Mouse (Mus musculus) forebrain, embryonic 10.5 days (tissue): Measurements from ENCODE around the gene Ptpn5. TPM values are rescaled to one million over a fixed set of nuclear protein-coding genes. Genes with fewer than 3 reads are reported as not detected.

Experiments used
- DNase-seq: peaks from one replicate; pipeline ENCODE4 v3.0.0-alpha.2; 2017; ENCODE audit warnings: low spot score; ENCODE audit errors: extremely low spot score
- H3K27ac ChIP-seq: fragments of 300-500 bp; sonication (generic); 2 replicates; pipeline ENCODE4 v1.5.1; 2016; ENCODE audit warnings: mild to moderate bottlenecking
- H3K27me3 ChIP-seq: fragments of 300-500 bp; sonication (generic); 2 replicates; pipeline ENCODE4 v1.6.1; 2016; ENCODE audit warnings: mild to moderate bottlenecking; ENCODE audit not compliant: poor library complexity, severe bottlenecking
- H3K36me3 ChIP-seq: fragments of 300-500 bp; sonication (generic); replicated peaks from 2 replicates; pipeline ENCODE4 v1.6.1; 2016; ENCODE audit warnings: mild to moderate bottlenecking, moderate library complexity
- H3K4me1 ChIP-seq: fragments of 300-500 bp; sonication (generic); 2 replicates; pipeline ENCODE4 v1.6.1; 2016
- H3K4me3 ChIP-seq: fragments of 300-500 bp; sonication (generic); 2 replicates; pipeline ENCODE4 v1.5.1; 2016; ENCODE audit warnings: mild to moderate bottlenecking, moderate library complexity
- H3K9me3 ChIP-seq: fragments of 300-500 bp; sonication (generic); 2 replicates; pipeline ENCODE4 v1.6.1; 2016; ENCODE audit warnings: mild to moderate bottlenecking, moderate library complexity
- WGBS: fragments of 180-500 bp; shearing (Covaris S2); methylation state at CpG from one replicate; pipeline ENCODE4 v1.1.7; 2016; 5-methylcytosine and 5-hydroxymethylcytosine counted together
- polyA plus RNA-seq: library from polyadenylated mRNA; unstranded; fragments of >200 nt; fragmentation: Nextera tagmentation; extraction: Ambion mirVana; gene quantifications from 2 replicates; pipeline ENCODE4 v1.2.1, GENCODE M21; 2016

The Ptpn5 gene
- polyA plus RNA-seq: 2.9 and 4.1 TPM in 2 replicates

DNA sequence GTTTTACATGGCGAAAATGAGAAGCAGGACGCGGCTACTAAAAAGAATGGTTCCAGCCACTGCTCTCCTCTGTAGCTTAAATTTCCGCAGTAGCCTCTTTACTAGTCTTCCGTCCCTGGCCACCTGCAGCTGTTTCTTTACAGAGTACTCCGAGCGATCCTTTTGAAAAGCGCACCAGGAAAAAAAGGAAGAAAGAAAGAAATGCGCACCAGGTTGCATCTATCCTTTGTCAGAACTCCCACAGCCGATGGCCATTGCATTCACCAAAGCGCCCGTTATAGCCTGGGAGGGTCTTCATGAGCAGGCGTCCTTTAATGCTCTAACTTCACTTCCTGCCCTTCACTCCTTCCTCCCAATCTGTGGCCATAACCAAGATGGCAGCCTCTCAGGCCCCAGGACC is at the start of gene Ptpn5:
Gene Ptpn5 (minus strand): TSS at position 354 of the 400 bp plus-strand sequence.
- WGBS: 3% methylated on average over 13 of the region's 13 CpGs
- Histone ChIP-seq H3K27ac (peak within 1 kb of the TSS; percentile 80), H3K36me3 (no peaks in the 10 kb centered on the region), H3K27me3 (peaks cover 61% of the 10 kb centered on the region), H3K9me3 (no peaks in the 10 kb centered on the region), H3K4me1 (peaks cover 19% of the 10 kb centered on the region), H3K4me3 (peak within 1 kb of the TSS; percentile 82)
- no peak for DNase-seq

GRCm38 (mm10) chr7:47170814-47171213 is 37.3 kb upstream of the Ptpn5 start:
- H3K4me3 ChIP-seq: no peak overlapping the region
- 85% methylated on average over 5 of the region's 5 CpGs for WGBS
- no peaks in the 10 kb centered on the region for H3K27me3 ChIP-seq
- no peaks in the 10 kb centered on the region for H3K4me1 ChIP-seq
- no peaks in the 10 kb centered on the region for H3K9me3 ChIP-seq
- no peak for DNase-seq
- H3K36me3 ChIP-seq: no peaks in the 10 kb centered on the region
- no peak overlapping the region for H3K27ac ChIP-seq

DNA sequence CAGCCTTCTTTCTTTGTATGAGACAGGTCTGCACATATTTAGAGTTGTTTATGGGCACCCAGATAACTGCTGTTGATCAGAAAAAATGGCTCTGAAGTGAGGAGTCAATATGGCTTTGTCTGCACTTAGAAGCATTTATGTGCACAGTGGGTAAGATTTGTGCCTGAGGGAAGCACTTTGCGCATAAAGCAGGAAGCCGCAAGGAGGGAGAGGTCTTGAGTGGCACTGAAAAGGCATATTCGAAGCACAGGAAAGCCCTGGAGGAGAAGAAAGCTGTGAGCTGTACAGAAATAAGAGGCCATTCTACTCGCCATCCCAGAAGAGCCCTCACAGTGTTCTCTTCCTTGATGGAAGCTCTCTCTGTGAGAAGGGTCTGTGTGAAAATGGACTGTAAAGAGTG is 31.5 kb upstream of the Ptpn5 start:
- Histone ChIP-seq H3K27ac (no peak overlapping the region), H3K4me3 (no peak overlapping the region), H3K36me3 (no peaks in the 10 kb centered on the region), H3K27me3 (no peaks in the 10 kb centered on the region), H3K9me3 (no peaks in the 10 kb centered on the region), H3K4me1 (no peaks in the 10 kb centered on the region)
- no peak for DNase-seq
- 73% methylated on average over 4 of the region's 4 CpGs for WGBS

DNA sequence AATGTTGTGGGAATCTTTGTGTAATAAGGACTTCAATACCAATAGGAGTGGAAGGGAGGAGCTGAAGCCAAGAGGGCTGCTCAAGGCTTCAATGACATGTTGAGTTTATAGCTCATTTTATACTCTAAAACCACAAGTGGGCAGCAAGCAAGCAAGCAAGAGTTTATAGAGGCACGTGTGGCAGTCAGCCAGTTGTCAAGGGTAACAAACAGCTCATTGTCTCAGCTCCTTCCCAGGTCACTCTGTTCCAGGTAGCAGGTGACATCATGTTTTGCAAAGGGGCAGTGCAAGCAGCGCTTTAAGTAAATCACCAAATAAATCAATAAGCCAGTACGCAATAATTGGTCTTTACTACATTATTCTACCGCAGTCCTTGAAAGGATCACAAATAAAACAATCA is 29.7 kb upstream of the Ptpn5 start:
- no peaks in the 10 kb centered on the region for H3K27me3 ChIP-seq
- H3K27ac ChIP-seq: no peak overlapping the region
- H3K4me3 ChIP-seq: no peak overlapping the region
- no peaks in the 10 kb centered on the region for H3K9me3 ChIP-seq
- no peak for DNase-seq
- peaks cover 6% of the 10 kb centered on the region; the same call in 1 of the 2 replicates for H3K4me1 ChIP-seq
- H3K36me3 ChIP-seq: no peaks in the 10 kb centered on the region
- 89% methylated on average over 4 of the region's 4 CpGs for WGBS

- Histone ChIP-seq H3K4me3 (no peak overlapping the region), H3K27me3 (no peaks in the 10 kb centered on the region), H3K27ac (no peak overlapping the region), H3K9me3 (no peaks in the 10 kb centered on the region), H3K36me3 (no peaks in the 10 kb centered on the region), H3K4me1 (peaks cover 6% of the 10 kb centered on the region; the same call in 1 of the 2 replicates)
- DNase-seq: no peak
- 55% methylated on average over 2 of the region's 2 CpGs for WGBS
Measured at GRCm38 (mm10) chr7:47158451-47158850, 25.0 kb upstream of the Ptpn5 start.

- Histone ChIP-seq H3K27ac (no peak overlapping the region), H3K4me1 (peaks cover 6% of the 10 kb centered on the region; the same call in 1 of the 2 replicates), H3K9me3 (no peaks in the 10 kb centered on the region), H3K27me3 (no peaks in the 10 kb centered on the region), H3K36me3 (no peaks in the 10 kb centered on the region), H3K4me3 (no peak overlapping the region)
- DNase-seq: no peak
- WGBS: 86% methylated on average over 9 of the region's 9 CpGs
Measured at GRCm38 (mm10) chr7:47157743-47158142, 24.3 kb upstream of the Ptpn5 start.

DNA sequence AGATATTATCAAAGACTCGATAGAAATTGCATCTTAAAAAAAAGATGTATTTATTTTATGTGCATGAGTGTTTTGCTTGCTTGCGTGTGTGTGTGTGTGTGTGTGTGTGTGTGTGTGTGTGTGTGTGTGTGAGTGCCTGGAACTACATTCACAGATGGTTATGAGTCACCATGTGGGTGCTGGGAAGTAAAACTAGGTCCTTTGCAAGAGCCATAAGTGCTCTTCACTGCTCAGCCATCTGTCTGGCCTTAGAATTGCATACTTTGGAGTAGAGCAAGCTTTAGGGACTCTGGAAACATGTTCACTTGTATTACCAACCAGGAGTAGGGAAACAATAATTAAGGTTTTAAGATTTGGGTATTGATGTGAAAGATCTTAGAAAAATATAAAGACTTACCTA is 22.4 kb upstream of the Ptpn5 start:
- no peak for DNase-seq
- Histone ChIP-seq H3K9me3 (no peaks in the 10 kb centered on the region), H3K4me3 (no peak overlapping the region), H3K27me3 (no peaks in the 10 kb centered on the region), H3K36me3 (no peaks in the 10 kb centered on the region), H3K27ac (no peak overlapping the region), H3K4me1 (peaks cover 6% of the 10 kb centered on the region; the same call in 1 of the 2 replicates)
- 87% methylated on average over 2 of the region's 2 CpGs for WGBS

DNA sequence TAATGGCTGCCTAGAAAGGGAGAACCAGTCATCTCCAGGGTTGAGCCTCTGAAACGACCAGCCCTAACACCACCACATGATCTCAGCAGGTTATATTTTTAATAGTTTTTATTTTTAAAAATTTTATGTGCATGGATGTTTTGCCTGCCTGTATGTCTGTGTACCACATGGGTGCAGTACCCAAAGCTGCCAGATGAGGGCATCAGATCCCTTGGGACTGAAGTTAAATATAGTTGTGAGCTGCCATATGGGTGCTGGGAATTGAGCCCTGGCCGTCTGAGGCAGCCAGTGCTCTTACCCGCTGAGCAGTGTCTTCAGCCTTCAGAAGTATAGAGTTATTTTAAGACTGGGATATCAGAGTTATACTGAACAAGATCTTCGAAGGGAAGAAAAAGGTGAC is 21.9 kb upstream of the Ptpn5 start:
- no peak overlapping the region for H3K4me3 ChIP-seq
- no peak for DNase-seq
- H3K27ac ChIP-seq: no peak overlapping the region
- H3K27me3 ChIP-seq: no peaks in the 10 kb centered on the region
- H3K4me1 ChIP-seq: peaks cover 6% of the 10 kb centered on the region; the same call in 1 of the 2 replicates
- no peaks in the 10 kb centered on the region for H3K36me3 ChIP-seq
- no peaks in the 10 kb centered on the region for H3K9me3 ChIP-seq
- WGBS: 93% methylated on average over 4 of the region's 4 CpGs

DNA sequence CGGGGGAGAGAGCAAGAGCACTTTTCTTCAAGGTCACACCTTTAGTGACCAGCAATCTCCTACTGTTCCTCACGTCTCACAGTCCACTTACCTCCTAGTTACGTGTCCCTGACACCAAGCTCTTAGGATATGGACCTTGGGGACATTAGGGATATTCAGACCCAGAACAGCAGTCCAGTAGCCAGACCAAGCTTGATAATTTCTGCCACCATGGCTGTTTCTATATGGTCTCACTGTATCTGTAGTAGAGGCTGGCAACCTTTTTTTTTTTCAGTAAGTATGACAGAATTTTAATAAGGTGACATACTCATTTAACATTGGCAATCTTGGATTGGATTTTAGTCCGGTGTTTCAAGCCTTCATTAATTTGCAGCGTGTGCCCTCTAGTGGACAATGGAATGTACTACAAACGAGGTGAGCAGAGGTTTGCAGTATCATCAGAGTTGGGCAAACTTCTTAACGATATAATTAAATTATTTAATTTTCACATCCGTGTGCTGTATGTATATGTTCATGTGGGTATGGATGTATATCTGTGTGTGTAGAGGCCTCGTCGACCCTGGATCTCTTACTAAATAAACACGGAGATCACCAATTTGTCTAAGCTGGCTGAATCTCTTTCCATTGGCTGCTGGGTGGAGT is 17.1 kb upstream of the Ptpn5 start:
- Histone ChIP-seq H3K4me3 (no peak overlapping the region), H3K27me3 (no peaks in the 10 kb centered on the region), H3K4me1 (no peaks in the 10 kb centered on the region), H3K9me3 (no peaks in the 10 kb centered on the region), H3K27ac (no peak overlapping the region), H3K36me3 (no peaks in the 10 kb centered on the region)
- 20% methylated on average over 11 of the region's 11 CpGs for WGBS
- peak; percentile 28 for DNase-seq

DNA sequence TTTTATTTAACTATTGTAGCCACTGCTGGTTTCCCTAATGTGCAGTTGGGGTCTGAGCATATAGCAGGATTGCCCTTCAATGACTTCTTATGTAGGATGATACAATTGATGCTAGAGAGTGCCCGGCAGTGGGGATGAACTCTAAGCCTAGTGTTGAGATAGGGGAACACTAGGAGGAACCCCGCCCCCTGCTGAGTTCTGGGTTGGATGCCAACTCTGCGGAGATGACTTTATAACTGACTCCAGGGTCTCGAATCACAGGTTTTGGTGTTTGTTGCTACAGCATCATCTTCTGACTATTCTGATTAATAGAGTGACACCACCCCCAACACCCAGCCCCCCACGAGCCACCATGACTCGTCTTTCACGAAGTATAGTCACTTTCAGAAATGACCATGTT is 14.8 kb upstream of the Ptpn5 start:
- H3K4me3 ChIP-seq: no peak overlapping the region
- H3K9me3 ChIP-seq: no peaks in the 10 kb centered on the region
- H3K4me1 ChIP-seq: no peaks in the 10 kb centered on the region
- H3K27me3 ChIP-seq: no peaks in the 10 kb centered on the region
- no peaks in the 10 kb centered on the region for H3K36me3 ChIP-seq
- H3K27ac ChIP-seq: no peak overlapping the region
- 84% methylated on average over 7 of the region's 7 CpGs for WGBS
- no peak for DNase-seq

- no peak overlapping the region for H3K4me3 ChIP-seq
- no peak overlapping the region for H3K27ac ChIP-seq
- H3K27me3 ChIP-seq: no peaks in the 10 kb centered on the region
- no peaks in the 10 kb centered on the region for H3K4me1 ChIP-seq
- H3K36me3 ChIP-seq: no peaks in the 10 kb centered on the region
- H3K9me3 ChIP-seq: no peaks in the 10 kb centered on the region
- WGBS: 66% methylated on average over 12 of the region's 12 CpGs
- DNase-seq: no peak
Measured at GRCm38 (mm10) chr7:47146034-47146812, 12.7 kb upstream of the Ptpn5 start.

GRCm38 (mm10) chr7:47144299-47144698 is 10.8 kb upstream of the Ptpn5 start:
- Histone ChIP-seq H3K4me1 (no peaks in the 10 kb centered on the region), H3K36me3 (no peaks in the 10 kb centered on the region), H3K27me3 (no peaks in the 10 kb centered on the region), H3K27ac (no peak overlapping the region), H3K9me3 (no peaks in the 10 kb centered on the region), H3K4me3 (no peak overlapping the region)
- WGBS: 55% methylated on average over 6 of the region's 6 CpGs
- DNase-seq: no peak

GRCm38 (mm10) chr7:47139823-47140325 is 6.4 kb upstream of the Ptpn5 start:
- DNase-seq: no peak
- no peak overlapping the region for H3K27ac ChIP-seq
- no peaks in the 10 kb centered on the region for H3K9me3 ChIP-seq
- H3K27me3 ChIP-seq: peaks cover 8% of the 10 kb centered on the region
- H3K4me3 ChIP-seq: no peak overlapping the region
- H3K36me3 ChIP-seq: no peaks in the 10 kb centered on the region
- no peaks in the 10 kb centered on the region for H3K4me1 ChIP-seq
- 84% methylated on average over 8 of the region's 8 CpGs for WGBS
